Mouse (Mus musculus) regulatory T cell (primary cell): ENCODE results near the gene Frk.
"Not testable (repeated sequence)": the region's sequence is repeated elsewhere in the genome, so short reads cannot be mapped to it uniquely, and the experiment has no call there.

Experiments used
- in situ Hi-C: fragments of 300-600 bp; cut with MboI, MseI; formaldehyde crosslinking; loops from one replicate; pipeline ENCODE4 v1.15.1; 2025; ENCODE audit warnings: high pct_unique_total_duplicates

The Frk gene

GRCm38 (mm10) chr10:34615474-34615873 lies 132.3 kb downstream of the Frk start:
- in situ Hi-C loops: no loop called here

- in situ Hi-C loops: no loop called here
Observed at GRCm38 (mm10) chr10:34617216-34617615, 134.0 kb downstream of the Frk start.

- in situ Hi-C loops: no loop called here
Observed at GRCm38 (mm10) chr10:34618490-34618889, 135.3 kb downstream of the Frk start.

- in situ Hi-C loops: not testable (repeated sequence)
Observed at GRCm38 (mm10) chr10:34620540-34620939, 137.3 kb downstream of the Frk start.

- in situ Hi-C loops: no loop called here
Observed at GRCm38 (mm10) chr10:34638245-34638644, 155.0 kb downstream of the Frk start.
